Mouse (Mus musculus) heart, postnatal 0 days (tissue): ENCODE results near the gene Pigw.

Experiments
- CTCF ChIP-seq: IDR thresholded peaks from 2 replicates; pipeline ENCODE4 v1.5.1; 2016; ENCODE audit warnings: antibody characterized with exemption, control low read depth, low read depth
- EP300 ChIP-seq: IDR thresholded peaks from 2 replicates; pipeline ENCODE4 v1.6.1; 2016; ENCODE audit warnings: antibody characterized with exemption, low read depth

DNA sequence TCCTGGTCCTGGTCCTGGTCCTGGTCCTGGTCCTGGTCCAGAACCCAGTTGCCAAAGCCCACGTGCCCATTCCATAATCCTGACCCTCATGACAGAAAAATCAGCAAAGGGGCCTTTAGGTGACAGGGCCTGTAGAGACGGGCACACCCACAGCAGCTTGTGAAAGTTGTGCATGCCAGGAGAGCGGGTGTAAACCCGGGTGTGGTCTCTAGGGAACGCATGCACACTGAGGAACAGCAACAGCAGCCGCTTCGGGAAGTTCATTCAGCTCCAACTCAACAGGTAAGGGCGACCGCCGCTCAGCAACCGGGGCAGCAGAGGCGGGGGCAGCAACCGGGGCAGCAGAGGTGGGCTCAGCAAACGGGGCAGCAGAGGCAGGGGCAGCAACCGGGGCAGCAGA is 13.0 kb upstream of the Pigw start:
- TF ChIP-seq CTCF: no peak
- no peak for TF ChIP-seq EP300
